Comparison of ENCODE assay signal across 35 mouse cellular contexts in genomic region chr11:111252226-111252625, GRCm38 (mm10).
"Had no signal": no experiment of that assay in that cellular context is flagged by ENCODE, and none has a peak within 500 bp of the region (broad histone marks: within the 10 kb centered on the region; RNA-seq: fewer than 3 reads in every experiment).

No protein-coding gene starts in this region.

- H3K36me3 ChIP-seq: heart, embryonic 12.5 days; heart, embryonic 13.5 days; heart, embryonic 15.5 days; hindbrain, embryonic 10.5 days; hindbrain, embryonic 12.5 days; hindbrain, embryonic 13.5 days; hindbrain, embryonic 15.5 days; intestine, embryonic 15.5 days; kidney, embryonic 15.5 days had no signal

- H3K9ac ChIP-seq: heart, embryonic 12.5 days; heart, embryonic 13.5 days; heart, embryonic 15.5 days; hindbrain, embryonic 12.5 days; hindbrain, embryonic 13.5 days; hindbrain, embryonic 14.5 days; hindbrain, embryonic 15.5 days; intestine, embryonic 15.5 days; kidney, embryonic 15.5 days had no signal

- ATAC-seq: hindbrain, embryonic 16.5 days; hindbrain, postnatal 0 days; inflammation-experienced regulatory T-cells, adult 6 months; intestine, embryonic 15.5 days; intestine, embryonic 16.5 days; intestine, postnatal 0 days had no signal

- H3K4me3 ChIP-seq: heart, embryonic 12.5 days; heart, embryonic 13.5 days; heart, embryonic 15.5 days; hindbrain, embryonic 10.5 days; hindbrain, embryonic 12.5 days; hindbrain, embryonic 13.5 days; hindbrain, embryonic 15.5 days; intestine, embryonic 15.5 days; kidney, embryonic 15.5 days; layer of hippocampus, adult 2 months; left cerebral cortex, adult 2 months had no signal

- H3K27me3 ChIP-seq: heart, embryonic 12.5 days; heart, embryonic 13.5 days; heart, embryonic 15.5 days; hindbrain, embryonic 12.5 days; hindbrain, embryonic 13.5 days; hindbrain, embryonic 15.5 days; intestine, embryonic 15.5 days; kidney, embryonic 15.5 days had no signal

- DNase-seq: heart, postnatal 10 days; heart, postnatal 14 days; heart, postnatal 36 days; heart, postnatal 4 days; kidney, adult 11 months; kidney, adult 18-20 months; kidney, adult 2 months; kidney, adult 8-10 months; kidney, adult 9 months; kidney, postnatal 10 days; kidney, postnatal 14 days; kidney, postnatal 25 days; kidney, postnatal 36 days; kidney, postnatal 4 days; layer of hippocampus, adult 9-11 months; layer of hippocampus, postnatal 36 days had no signal

- H3K9me3 ChIP-seq: heart, embryonic 12.5 days; heart, embryonic 13.5 days; heart, embryonic 15.5 days; hindbrain, embryonic 10.5 days; hindbrain, embryonic 12.5 days; hindbrain, embryonic 13.5 days; hindbrain, embryonic 15.5 days; intestine, embryonic 15.5 days; kidney, embryonic 15.5 days had no signal

- H3K4me1 ChIP-seq: hindbrain, embryonic 10.5 days; hindbrain, embryonic 12.5 days; hindbrain, embryonic 13.5 days; hindbrain, embryonic 15.5 days; kidney, embryonic 15.5 days had no signal

- H3K4me2 ChIP-seq: heart, embryonic 11.5 days; heart, embryonic 12.5 days; heart, embryonic 13.5 days; heart, embryonic 15.5 days; hindbrain, embryonic 12.5 days; hindbrain, embryonic 13.5 days; hindbrain, embryonic 14.5 days; hindbrain, embryonic 15.5 days; intestine, embryonic 15.5 days; kidney, embryonic 15.5 days had no signal

- H3K27ac ChIP-seq: heart, embryonic 13.5 days; heart, embryonic 15.5 days; hindbrain, embryonic 10.5 days; hindbrain, embryonic 12.5 days; hindbrain, embryonic 13.5 days; hindbrain, embryonic 14.5 days; hindbrain, embryonic 15.5 days; hindbrain, postnatal 0 days; intestine, embryonic 15.5 days; kidney, embryonic 15.5 days; kidney, postnatal 0 days; layer of hippocampus, adult 2 months; left cerebral cortex, adult 2 months had no signal
